Mouse (Mus musculus) stomach, embryonic 14.5 days (tissue): Measurements from ENCODE around the gene Gpr12. TPM values are rescaled to one million over a fixed set of nuclear protein-coding genes. Genes with fewer than 3 reads are reported as not detected.
"Not testable (repeated sequence)": the region's sequence is repeated elsewhere in the genome, so short reads cannot be mapped to it uniquely, and the experiment has no call there.

Experiments
- ATAC-seq: fragments of 200-750 bp; cut with Nextera tagmentation; 2 replicates; pipeline ENCODE4 v1.8.0; 2017; ENCODE audit warnings: low read depth, moderate TSS enrichment; ENCODE audit not compliant: insufficient number of reproducible peaks, insufficient read depth, low FRiP score
- H3K27ac ChIP-seq: fragments of 300-500 bp; sonication (generic); 2 replicates; pipeline ENCODE4 v1.5.1; 2014; ENCODE audit warnings: mild to moderate bottlenecking, low read length, moderate library complexity, mixed read lengths
- H3K27me3 ChIP-seq: fragments of 300-500 bp; sonication (generic); 2 replicates; pipeline ENCODE4 v1.6.1; 2014; ENCODE audit warnings: low read length, control low read depth, mixed read lengths; ENCODE audit not compliant: control insufficient read depth, insufficient read depth
- H3K36me3 ChIP-seq: fragments of 300-500 bp; sonication (generic); 2 replicates; pipeline ENCODE4 v1.6.1; 2014; ENCODE audit warnings: mild to moderate bottlenecking, control low read depth, low read length, moderate library complexity, mixed read lengths; ENCODE audit not compliant: control insufficient read depth, insufficient read depth
- H3K4me1 ChIP-seq: fragments of 300-500 bp; sonication (generic); 2 replicates; pipeline ENCODE4 v1.6.1; 2014; ENCODE audit warnings: low read length, control low read depth, mixed read lengths; ENCODE audit not compliant: control insufficient read depth, insufficient read depth
- H3K4me2 ChIP-seq: fragments of 300-500 bp; sonication (generic); replicated peaks from 2 replicates; pipeline ENCODE4 v1.6.1; 2014; ENCODE audit warnings: low read depth, low read length, control low read depth
- H3K4me3 ChIP-seq: fragments of 300-500 bp; sonication (generic); 2 replicates; pipeline ENCODE4 v1.5.1; 2014; ENCODE audit warnings: low read depth, low read length, control low read depth
- H3K9ac ChIP-seq: fragments of 300-500 bp; sonication (generic); replicated peaks from 2 replicates; pipeline ENCODE4 v1.6.1; 2014; ENCODE audit warnings: low read depth, mild to moderate bottlenecking, control low read depth, low read length, moderate library complexity, mixed read lengths
- H3K9me3 ChIP-seq: fragments of 300-500 bp; sonication (generic); 2 replicates; pipeline ENCODE4 v1.6.1; 2016; ENCODE audit warnings: low read depth, low read length, control low read depth; ENCODE audit not compliant: control insufficient read depth
- WGBS: fragments of 180-500 bp; shearing (Covaris S2); extraction: QIAGEN DNeasy Blood & Tissue Kit; methylation state at CpG from one replicate; pipeline ENCODE4 v1.1.7; 2014; 5-methylcytosine and 5-hydroxymethylcytosine counted together
- polyA plus RNA-seq: library from polyadenylated mRNA; unstranded; fragments of >200 nt; fragmentation: Nextera tagmentation; extraction: Ambion mirVana; gene quantifications from 2 replicates; pipeline ENCODE4 v1.2.1, GENCODE M21; 2014

Gene Gpr12
- polyA plus RNA-seq, 1 experiment from 2014 or later = not detected

DNA sequence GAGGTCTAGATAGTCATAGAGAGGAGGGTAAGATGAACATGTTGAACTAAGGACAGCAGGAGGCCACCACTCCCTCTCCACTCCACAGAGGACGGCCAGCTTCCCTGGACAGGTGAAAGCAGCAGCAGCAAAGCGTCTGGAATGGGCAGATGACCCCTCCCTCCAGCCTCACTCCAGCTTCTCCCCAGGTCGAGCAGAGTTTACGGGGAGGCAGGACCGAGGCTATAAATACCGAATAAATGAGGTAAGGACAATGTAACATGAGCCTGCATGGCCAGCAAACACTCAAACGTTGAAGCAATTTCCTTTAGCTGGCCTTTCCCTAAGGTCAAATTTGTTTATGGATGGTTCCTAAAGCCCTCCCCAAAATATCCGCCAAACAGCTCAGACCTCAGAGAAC, 26.0 kb upstream of the Gpr12 start:
- no peak overlapping the region for H3K27ac ChIP-seq
- H3K4me1 ChIP-seq = 0 out of 2 replicates have a peak, but pooled peaks cover 4% of the 10 kb centered on the region
- H3K4me3 ChIP-seq = no peak overlapping the region
- no peaks in the 10 kb centered on the region for H3K36me3 ChIP-seq
- no peak for ATAC-seq
- no peak overlapping the region for H3K4me2 ChIP-seq
- no peaks in the 10 kb centered on the region for H3K9me3 ChIP-seq
- H3K9ac ChIP-seq = no peak overlapping the region
- no peaks in the 10 kb centered on the region for H3K27me3 ChIP-seq
- 7% methylated on average over 8 of the region's 8 CpGs for WGBS

GRCm38 (mm10) chr5:146609646-146610045, 24.6 kb upstream of the Gpr12 start:
- WGBS = 60% methylated on average over 10 of the region's 10 CpGs
- Histone ChIP-seq H3K27me3 (no peaks in the 10 kb centered on the region), H3K27ac (no peak overlapping the region), H3K4me1 (0 out of 2 replicates have a peak, but pooled peaks cover 4% of the 10 kb centered on the region), H3K9ac (no peak overlapping the region), H3K36me3 (no peaks in the 10 kb centered on the region), H3K4me3 (no peak overlapping the region), H3K4me2 (no peak overlapping the region), H3K9me3 (no peaks in the 10 kb centered on the region)
- no peak for ATAC-seq

GRCm38 (mm10) chr5:146607816-146608215, 22.8 kb upstream of the Gpr12 start:
- H3K4me3 ChIP-seq = no peak overlapping the region
- no peak for ATAC-seq
- no peaks in the 10 kb centered on the region for H3K9me3 ChIP-seq
- no peaks in the 10 kb centered on the region for H3K27me3 ChIP-seq
- 0 out of 2 replicates have a peak, but pooled peaks cover 4% of the 10 kb centered on the region for H3K4me1 ChIP-seq
- H3K27ac ChIP-seq = no peak overlapping the region
- 68% methylated on average over 5 of the region's 5 CpGs for WGBS
- H3K9ac ChIP-seq = no peak overlapping the region
- H3K4me2 ChIP-seq = no peak overlapping the region
- H3K36me3 ChIP-seq = no peaks in the 10 kb centered on the region

DNA sequence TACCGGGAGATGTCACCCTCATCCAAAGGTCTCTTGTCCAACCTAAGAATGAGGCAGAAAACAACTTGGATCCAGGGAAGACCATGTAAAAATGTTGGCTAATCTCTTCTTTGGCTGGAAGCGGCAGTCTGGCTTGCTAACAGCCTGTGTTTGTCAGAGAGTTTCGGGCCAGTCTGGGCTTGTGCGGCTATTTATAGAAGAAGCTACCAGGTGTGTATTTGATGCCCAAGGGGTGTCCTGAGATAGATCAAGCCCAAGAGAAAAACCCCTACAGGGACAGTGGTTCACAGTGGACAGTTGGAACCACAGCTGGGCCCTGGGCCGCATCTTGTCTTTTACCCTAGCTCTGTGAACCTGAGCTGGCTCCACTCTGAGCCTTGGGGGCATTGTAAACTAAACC, 21.9 kb upstream of the Gpr12 start:
- H3K4me2 ChIP-seq = no peak overlapping the region
- no peak overlapping the region for H3K9ac ChIP-seq
- no peaks in the 10 kb centered on the region for H3K36me3 ChIP-seq
- H3K27me3 ChIP-seq = no peaks in the 10 kb centered on the region
- H3K27ac ChIP-seq = no peak overlapping the region
- no peak for ATAC-seq
- no peak overlapping the region for H3K4me3 ChIP-seq
- H3K4me1 ChIP-seq = 0 out of 2 replicates have a peak, but pooled peaks cover 4% of the 10 kb centered on the region
- no peaks in the 10 kb centered on the region for H3K9me3 ChIP-seq
- 82% methylated on average over 5 of the region's 5 CpGs for WGBS

GRCm38 (mm10) chr5:146606221-146606620, 21.2 kb upstream of the Gpr12 start:
- Histone ChIP-seq H3K36me3 (no peaks in the 10 kb centered on the region), H3K9ac (no peak overlapping the region), H3K4me1 (0 out of 2 replicates have a peak, but pooled peaks cover 4% of the 10 kb centered on the region), H3K4me2 (no peak overlapping the region), H3K4me3 (no peak overlapping the region), H3K27ac (no peak overlapping the region), H3K9me3 (no peaks in the 10 kb centered on the region), H3K27me3 (no peaks in the 10 kb centered on the region)
- 75% methylated on average over 5 of the region's 5 CpGs for WGBS
- ATAC-seq = no peak

GRCm38 (mm10) chr5:146599970-146600369, 14.9 kb upstream of the Gpr12 start:
- Histone ChIP-seq H3K9ac (no peak overlapping the region), H3K27ac (no peak overlapping the region), H3K4me1 (no peaks in the 10 kb centered on the region), H3K27me3 (no peaks in the 10 kb centered on the region), H3K4me3 (no peak overlapping the region), H3K9me3 (no peaks in the 10 kb centered on the region), H3K4me2 (no peak overlapping the region), H3K36me3 (no peaks in the 10 kb centered on the region)
- WGBS = 62% methylated on average over 5 of the region's 5 CpGs
- ATAC-seq = no peak

- H3K4me1 ChIP-seq, H3K27ac ChIP-seq, H3K9me3 ChIP-seq, ATAC-seq, H3K36me3 ChIP-seq, H3K9ac ChIP-seq, H3K4me3 ChIP-seq, H3K4me2 ChIP-seq, H3K27me3 ChIP-seq: not testable (repeated sequence)
- WGBS = 80% methylated on average over 7 of the region's 7 CpGs
These were observed 14.2 kb upstream of the Gpr12 start for GRCm38 (mm10) chr5:146599216-146599615.

DNA sequence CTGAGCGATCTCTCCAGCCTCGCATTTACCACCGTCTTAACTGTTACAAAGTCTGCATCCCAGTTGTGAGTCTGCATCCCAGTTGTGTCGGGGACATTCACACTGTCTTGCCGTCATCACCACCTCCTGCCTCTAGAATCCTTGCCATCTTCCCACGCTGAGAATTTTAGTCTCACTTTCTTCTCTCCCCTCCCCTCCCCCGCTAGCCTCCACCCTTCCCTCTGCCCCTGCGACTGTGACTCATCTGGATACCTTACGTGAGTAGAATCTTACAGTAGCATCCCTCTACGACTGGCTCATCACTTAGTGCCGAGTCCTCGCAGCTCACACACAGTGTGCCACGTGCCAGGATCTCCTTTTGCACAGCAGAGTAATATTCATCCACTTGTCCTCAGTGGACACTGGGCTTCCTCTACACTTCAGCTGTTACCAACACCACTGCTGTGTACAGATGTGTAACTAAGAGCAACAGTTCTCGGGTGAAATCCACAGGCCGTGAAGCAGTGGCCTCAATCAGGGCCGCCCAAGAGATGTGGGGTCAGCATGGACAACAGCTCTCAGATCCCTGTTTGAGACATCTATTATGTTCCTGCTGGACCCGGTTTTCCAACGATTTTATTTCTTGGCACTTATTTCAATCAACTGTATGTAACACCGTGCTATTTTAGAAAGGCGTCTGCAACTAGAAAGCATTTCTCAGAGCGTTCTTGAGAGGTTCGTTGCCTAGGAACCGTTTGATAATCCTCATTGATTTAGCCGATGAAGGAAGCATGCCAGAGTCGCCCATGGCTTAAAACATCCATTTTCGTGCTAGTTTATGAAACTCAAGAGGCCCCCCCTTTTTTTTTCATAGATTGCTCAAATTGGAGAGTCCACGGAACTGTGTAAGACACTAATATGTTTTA, 13.4 kb upstream of the Gpr12 start:
- H3K9me3 ChIP-seq = no peaks in the 10 kb centered on the region
- no peak overlapping the region for H3K4me2 ChIP-seq
- H3K4me1 ChIP-seq = no peaks in the 10 kb centered on the region
- no peak overlapping the region for H3K27ac ChIP-seq
- H3K9ac ChIP-seq = no peak overlapping the region
- no peaks in the 10 kb centered on the region for H3K36me3 ChIP-seq
- no peaks in the 10 kb centered on the region for H3K27me3 ChIP-seq
- H3K4me3 ChIP-seq = no peak overlapping the region
- ATAC-seq = no peak
- WGBS = 87% methylated on average over 27 of the region's 27 CpGs
